Mouse (Mus musculus) neural tube, embryonic 11.5 days (tissue): ENCODE measurements around the gene Tmem167b. TPM values are rescaled to one million over a fixed set of nuclear protein-coding genes. Genes with fewer than 3 reads are reported as not detected.
A peak's percentile ranks its signal among the peaks of the same experiment; 100 is the strongest.
"Not testable (repeated sequence)": the region's sequence is repeated elsewhere in the genome, so short reads cannot be mapped to it uniquely, and the experiment has no call there.

Source experiments
- ATAC-seq: fragments of 200-750 bp; cut with Nextera tagmentation; 2 replicates; pipeline ENCODE4 v1.8.0; 2017; ENCODE audit warnings: moderate number of reproducible peaks, mild to moderate bottlenecking, moderate TSS enrichment, moderate library complexity; ENCODE audit not compliant: insufficient read depth, low FRiP score, low TSS enrichment
- DNase-seq: peaks from one replicate; pipeline ENCODE4 v3.0.0-alpha.2; 2015; ENCODE audit warnings: low spot score
- H3K27ac ChIP-seq: fragments of 300-500 bp; sonication (generic); 2 replicates; pipeline ENCODE4 v1.5.1; 2014; ENCODE audit warnings: low read depth, mild to moderate bottlenecking, low read length
- H3K27me3 ChIP-seq: fragments of 300-500 bp; sonication (generic); 2 replicates; pipeline ENCODE4 v1.6.1; 2014; ENCODE audit warnings: mild to moderate bottlenecking, low read length, mixed read lengths; ENCODE audit not compliant: control insufficient read depth, insufficient read depth
- H3K36me3 ChIP-seq: fragments of 300-500 bp; sonication (generic); 2 replicates; pipeline ENCODE4 v1.6.1; 2014; ENCODE audit warnings: mild to moderate bottlenecking, low read length, moderate library complexity, mixed read lengths; ENCODE audit not compliant: control insufficient read depth, insufficient read depth
- H3K4me1 ChIP-seq: fragments of 300-500 bp; sonication (generic); 2 replicates; pipeline ENCODE4 v1.6.1; 2014; ENCODE audit warnings: low read length, mixed read lengths; ENCODE audit not compliant: control insufficient read depth, insufficient read depth
- H3K4me2 ChIP-seq: fragments of 300-500 bp; sonication (generic); 2 replicates; pipeline ENCODE4 v1.6.1; 2014; ENCODE audit warnings: low read depth, mild to moderate bottlenecking, moderate library complexity
- H3K4me3 ChIP-seq: fragments of 300-500 bp; sonication (generic); 2 replicates; pipeline ENCODE4 v1.5.1; 2014; ENCODE audit warnings: low read depth, low read length
- H3K9ac ChIP-seq: fragments of 300-500 bp; sonication (generic); 2 replicates; pipeline ENCODE4 v1.6.1; 2014; ENCODE audit warnings: mild to moderate bottlenecking, low read length
- H3K9me3 ChIP-seq: fragments of 300-500 bp; sonication (generic); 2 replicates; pipeline ENCODE4 v1.6.1; 2016; ENCODE audit warnings: low read length; ENCODE audit not compliant: control insufficient read depth
- whole genome bisulfite sequencing: fragments of 180-500 bp; shearing (Covaris S2); extraction: QIAGEN DNeasy Blood & Tissue Kit; methylation state at CpG from one replicate; pipeline ENCODE4 v1.1.7; 2014; 5-methylcytosine and 5-hydroxymethylcytosine counted together
- polyA plus RNA-seq: library from polyadenylated mRNA; unstranded; fragments of >200 nt; fragmentation: Nextera tagmentation; extraction: Ambion mirVana; gene quantifications from 2 replicates; pipeline ENCODE4 v1.2.1, GENCODE M21; 2014

Gene Tmem167b
- polyA plus RNA-seq, 1 experiment from 2014 or later = 56.6 TPM

- DNase-seq (no peak), ATAC-seq (no peak)
- 49% methylated on average over 18 of the region's 18 CpGs for WGBS
- H3K9me3 ChIP-seq = no peaks in the 10 kb centered on the region
- H3K27me3 ChIP-seq = no peaks in the 10 kb centered on the region
- peak overlapping the region; percentile 61 for H3K4me3 ChIP-seq
- H3K4me1 ChIP-seq = peaks cover 13% of the 10 kb centered on the region
- H3K27ac ChIP-seq = no peak overlapping the region
- H3K36me3 ChIP-seq = no peaks in the 10 kb centered on the region
- peak overlapping the region; percentile 64 for H3K9ac ChIP-seq
- H3K4me2 ChIP-seq = peak overlapping the region; percentile 77
These were observed 10.2 kb upstream of the Tmem167b start for GRCm38 (mm10) chr3:108572309-108573010.

DNA sequence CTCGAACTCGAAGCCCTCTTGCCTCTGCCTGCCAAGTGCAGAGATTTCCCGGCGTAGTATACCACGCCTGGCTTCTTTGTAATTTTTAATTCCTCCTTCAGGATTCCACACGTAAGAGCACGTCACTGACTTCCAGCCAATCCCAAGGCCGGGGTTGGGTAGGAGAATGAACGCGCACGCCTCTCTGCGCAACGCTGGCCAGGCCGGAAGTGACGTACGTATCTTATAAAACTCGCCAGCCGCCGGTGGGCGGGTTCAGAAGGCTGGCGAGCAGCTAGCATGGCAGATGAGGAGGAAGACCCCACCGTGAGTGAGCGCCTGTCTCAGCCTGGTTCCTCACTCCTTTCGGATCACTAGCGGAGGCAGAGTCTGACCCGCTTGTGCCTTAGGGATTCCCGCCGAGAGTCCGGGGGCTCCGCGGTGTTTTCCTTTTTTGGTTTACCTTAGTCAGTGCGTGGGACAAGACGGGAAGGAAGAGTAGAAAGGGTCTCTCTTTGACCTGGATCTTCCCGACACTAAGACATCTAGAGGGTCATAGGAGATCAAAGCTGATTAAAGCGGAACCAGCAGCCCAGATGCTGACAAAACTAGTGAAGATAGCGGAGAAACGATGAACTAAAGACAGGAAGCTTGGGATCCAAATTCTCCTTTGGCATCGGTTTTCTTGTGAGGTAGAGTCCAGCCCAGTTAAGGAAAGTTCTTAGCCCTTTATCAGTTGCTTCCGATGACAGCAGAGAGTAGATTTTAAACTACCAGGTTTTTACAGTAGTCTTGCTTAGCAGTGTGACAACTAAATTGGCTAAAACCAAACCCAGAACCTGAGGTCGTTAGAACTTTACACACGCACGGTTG, 9.4 kb upstream of the Tmem167b start, which contains the start of gene Taf13:
Gene Taf13, plus strand, starts transcription at position 256 of the 852 bp plus-strand sequence.
- Histone ChIP-seq H3K27ac (peak within 1 kb of the TSS; percentile 57), H3K36me3 (no peaks in the 10 kb centered on the region), H3K27me3 (no peaks in the 10 kb centered on the region), H3K9ac (peak within 1 kb of the TSS; percentile 64), H3K9me3 (no peaks in the 10 kb centered on the region), H3K4me1 (peaks cover 13% of the 10 kb centered on the region), H3K4me2 (peak within 1 kb of the TSS; percentile 77), H3K4me3 (peak within 1 kb of the TSS; percentile 61)
- peak; percentile 95 for ATAC-seq
- under 1% methylated on average over 42 of the region's 42 CpGs for WGBS
- peak; percentile 98 for DNase-seq

GRCm38 (mm10) chr3:108570813-108571212, 8.5 kb upstream of the Tmem167b start:
- H3K27me3 ChIP-seq = no peaks in the 10 kb centered on the region
- H3K36me3 ChIP-seq = no peaks in the 10 kb centered on the region
- H3K9me3 ChIP-seq = no peaks in the 10 kb centered on the region
- H3K9ac ChIP-seq = no peak overlapping the region
- no peak overlapping the region; the same call in 1 of the 2 replicates for H3K4me2 ChIP-seq
- ATAC-seq (no peak; the same call in 1 of the 2 replicates), DNase-seq (no peak)
- WGBS = 91% methylated on average over 14 of the region's 14 CpGs
- H3K4me3 ChIP-seq = peak overlapping the region; percentile 61; the same call in 1 of the 2 replicates
- no peak overlapping the region for H3K27ac ChIP-seq
- peaks cover 13% of the 10 kb centered on the region for H3K4me1 ChIP-seq

- H3K36me3 ChIP-seq, H3K9ac ChIP-seq, ATAC-seq, H3K27me3 ChIP-seq, H3K27ac ChIP-seq, DNase-seq, H3K4me3 ChIP-seq, H3K4me2 ChIP-seq, H3K9me3 ChIP-seq: not testable (repeated sequence)
- WGBS = 61% methylated on average over 3 of the region's 3 CpGs
- peaks cover 13% of the 10 kb centered on the region for H3K4me1 ChIP-seq
These were observed 7.4 kb upstream of the Tmem167b start for GRCm38 (mm10) chr3:108569636-108570035.

- no peak overlapping the region for H3K4me3 ChIP-seq
- WGBS = 31% methylated on average over 15 of the region's 15 CpGs
- no peak overlapping the region for H3K4me2 ChIP-seq
- no peaks in the 10 kb centered on the region for H3K36me3 ChIP-seq
- H3K9ac ChIP-seq = no peak overlapping the region
- H3K4me1 ChIP-seq = peaks cover 8% of the 10 kb centered on the region
- no peaks in the 10 kb centered on the region for H3K27me3 ChIP-seq
- no peaks in the 10 kb centered on the region for H3K9me3 ChIP-seq
- DNase-seq = peak; percentile 64
- peak; percentile 61 for ATAC-seq
- H3K27ac ChIP-seq = peak overlapping the region; percentile 86
These were observed 6.0 kb upstream of the Tmem167b start for GRCm38 (mm10) chr3:108567990-108568877.

GRCm38 (mm10) chr3:108563309-108563708, 1.0 kb upstream of the Tmem167b start:
- no peak for ATAC-seq
- peak overlapping the region; percentile 78; the same call in 1 of the 2 replicates for H3K27ac ChIP-seq
- peak; percentile 85 for DNase-seq
- peaks cover 13% of the 10 kb centered on the region for H3K4me1 ChIP-seq
- H3K9ac ChIP-seq = 0 out of 2 replicates have a peak overlapping the region, but pooled peaks have one; percentile 48
- peaks cover 3% of the 10 kb centered on the region; the same call in 1 of the 2 replicates for H3K36me3 ChIP-seq
- WGBS = 12% methylated on average over 4 of the region's 4 CpGs
- no peaks in the 10 kb centered on the region for H3K27me3 ChIP-seq
- H3K4me3 ChIP-seq = no peak overlapping the region
- peak overlapping the region; percentile 70 for H3K4me2 ChIP-seq
- no peaks in the 10 kb centered on the region for H3K9me3 ChIP-seq

GRCm38 (mm10) chr3:108562777-108563271, 558 bp upstream of the Tmem167b start:
- Histone ChIP-seq H3K4me2 (peak overlapping the region; percentile 70), H3K27me3 (no peaks in the 10 kb centered on the region), H3K4me1 (peaks cover 13% of the 10 kb centered on the region), H3K27ac (peak overlapping the region; percentile 78), H3K9me3 (no peaks in the 10 kb centered on the region), H3K36me3 (peaks cover 3% of the 10 kb centered on the region; the same call in 1 of the 2 replicates), H3K4me3 (peak overlapping the region; percentile 76), H3K9ac (peak overlapping the region; percentile 48; the same call in 1 of the 2 replicates)
- peak; percentile 66 for ATAC-seq
- DNase-seq = peak; percentile 21
- 14% methylated on average over 15 of the region's 15 CpGs for WGBS

GRCm38 (mm10) chr3:108557888-108558287, 4.4 kb downstream of the Tmem167b start:
- Histone ChIP-seq H3K4me2 (no peak overlapping the region), H3K4me3 (no peak overlapping the region), H3K9me3 (no peaks in the 10 kb centered on the region), H3K4me1 (peaks cover 10% of the 10 kb centered on the region), H3K36me3 (peaks cover 3% of the 10 kb centered on the region; the same call in 1 of the 2 replicates), H3K9ac (no peak overlapping the region), H3K27ac (no peak overlapping the region), H3K27me3 (no peaks in the 10 kb centered on the region)
- WGBS = 93% methylated on average over 4 of the region's 4 CpGs
- no peak for DNase-seq
- ATAC-seq = no peak
